Mouse (Mus musculus) mouse trophoblast stem cell (cell line): ENCODE results near the gene C1galt1c1.

Experiments
- in situ Hi-C, 2 experiments: fragments of 300-500 bp; cut with MseI, MboI; formaldehyde crosslinking; loops; 2 replicates in 1 of 2; 3 replicates in 1 of 2; pipeline ENCODE4 v1.15.1; 2025

C1galt1c1 gene

GRCm38 (mm10) chrX:38634801-38635637 lies at the start of gene C1galt1c1:
C1galt1c1 (minus strand) TSS chrX:38635087.
- in situ Hi-C loops = no loop called here

GRCm38 (mm10) chrX:38681972-38682371 lies 47.1 kb upstream of the C1galt1c1 start:
- in situ Hi-C loops = no loop called here

- in situ Hi-C loops = no loop called here
Measured at GRCm38 (mm10) chrX:38669111-38669903, 34.4 kb upstream of the C1galt1c1 start.

- in situ Hi-C loops = loop anchor here in 1 of 2 experiments (10.0 kb wide), 1 partner anchor 142 kb away; no protein-coding TSS in a partner anchor
Measured at GRCm38 (mm10) chrX:38656206-38656883, 21.5 kb upstream of the C1galt1c1 start.

- in situ Hi-C loops = loop anchor here in 1 of 2 experiments (10.0 kb wide), 1 partner anchor 140 kb away; no protein-coding TSS in a partner anchor
Measured at GRCm38 (mm10) chrX:38654681-38655080, 19.8 kb upstream of the C1galt1c1 start.

- in situ Hi-C loops = loop anchor here in 1 of 2 experiments (10.0 kb wide), 1 partner anchor 138 kb away; no protein-coding TSS in a partner anchor
Measured at GRCm38 (mm10) chrX:38653181-38653580, 18.3 kb upstream of the C1galt1c1 start.

- in situ Hi-C loops = loop anchor here in 1 of 2 experiments (10.0 kb wide), 1 partner anchor 136 kb away; no protein-coding TSS in a partner anchor
Measured at GRCm38 (mm10) chrX:38651167-38651566, 16.3 kb upstream of the C1galt1c1 start.

GRCm38 (mm10) chrX:38650404-38651039 lies 15.6 kb upstream of the C1galt1c1 start:
- in situ Hi-C loops = loop anchor here in 1 of 2 experiments (10.0 kb wide), 1 partner anchor 136 kb away; no protein-coding TSS in a partner anchor

GRCm38 (mm10) chrX:38642183-38642582 lies 7.3 kb upstream of the C1galt1c1 start:
- in situ Hi-C loops = no loop called here

- in situ Hi-C loops = no loop called here
Measured at GRCm38 (mm10) chrX:38641435-38641834, 6.5 kb upstream of the C1galt1c1 start.

- in situ Hi-C loops = no loop called here
Measured at GRCm38 (mm10) chrX:38635638-38635931, 698 bp upstream of the C1galt1c1 start.

GRCm38 (mm10) chrX:38600995-38601369 lies 33.9 kb downstream of the C1galt1c1 start:
- in situ Hi-C loops = no loop called here

GRCm38 (mm10) chrX:38600177-38600994 lies 34.5 kb downstream of the C1galt1c1 start, which contains the start of gene Mcts1:
Mcts1 (plus strand) TSS chrX:38600578.
- in situ Hi-C loops = no loop called here

- in situ Hi-C loops = no loop called here
Measured at GRCm38 (mm10) chrX:38593180-38593889, 41.6 kb downstream of the C1galt1c1 start.

GRCm38 (mm10) chrX:38591749-38592148 lies 43.1 kb downstream of the C1galt1c1 start:
- in situ Hi-C loops = no loop called here

GRCm38 (mm10) chrX:38589827-38590226 lies 45.1 kb downstream of the C1galt1c1 start:
- in situ Hi-C loops = no loop called here

- in situ Hi-C loops = no loop called here
Measured at GRCm38 (mm10) chrX:38583261-38583660, 51.6 kb downstream of the C1galt1c1 start.

GRCm38 (mm10) chrX:38581140-38581539 lies 53.7 kb downstream of the C1galt1c1 start:
- in situ Hi-C loops = no loop called here
